Mouse (Mus musculus) midbrain, embryonic 13.5 days (tissue): Measurements from ENCODE around the gene Dnajc25. TPM values are rescaled to one million over a fixed set of nuclear protein-coding genes. Genes with fewer than 3 reads are reported as not detected.

Experiments
- ATAC-seq: fragments of 200-750 bp; cut with Nextera tagmentation; 2 replicates; pipeline ENCODE4 v1.8.0; 2017; ENCODE audit warnings: mild to moderate bottlenecking, moderate TSS enrichment, moderate library complexity
- H3K27ac ChIP-seq: fragments of 300-500 bp; sonication (generic); 2 replicates; pipeline ENCODE4 v1.5.1; 2015; ENCODE audit warnings: inconsistent platforms, mild to moderate bottlenecking, moderate library complexity
- H3K27me3 ChIP-seq: fragments of 300-500 bp; sonication (generic); 2 replicates; pipeline ENCODE4 v1.6.1; 2015; ENCODE audit warnings: mild to moderate bottlenecking, inconsistent platforms
- H3K36me3 ChIP-seq: fragments of 300-500 bp; sonication (generic); 2 replicates; pipeline ENCODE4 v1.6.1; 2015; ENCODE audit warnings: mild to moderate bottlenecking, inconsistent platforms
- H3K4me1 ChIP-seq: fragments of 300-500 bp; sonication (generic); replicated peaks from 2 replicates; pipeline ENCODE4 v1.6.1; 2015; ENCODE audit warnings: inconsistent platforms
- H3K4me2 ChIP-seq: fragments of 300-500 bp; sonication (generic); replicated peaks from 2 replicates; pipeline ENCODE4 v1.6.1; 2015; ENCODE audit warnings: moderate library complexity, mild to moderate bottlenecking, inconsistent platforms
- H3K4me3 ChIP-seq: fragments of 300-500 bp; sonication (generic); replicated peaks from 2 replicates; pipeline ENCODE4 v1.5.1; 2015; ENCODE audit warnings: mild to moderate bottlenecking, inconsistent platforms
- H3K9ac ChIP-seq: fragments of 300-500 bp; sonication (generic); replicated peaks from 2 replicates; pipeline ENCODE4 v1.6.1; 2015; ENCODE audit warnings: mild to moderate bottlenecking, inconsistent platforms
- H3K9me3 ChIP-seq: fragments of 300-500 bp; sonication (generic); 2 replicates; pipeline ENCODE4 v1.6.1; 2016; ENCODE audit warnings: mild to moderate bottlenecking, inconsistent platforms
- WGBS: fragments of 180-500 bp; shearing (Covaris S2); methylation state at CpG from one replicate; pipeline ENCODE4 v1.1.7; 2015; 5-methylcytosine and 5-hydroxymethylcytosine counted together
- polyA plus RNA-seq: library from polyadenylated mRNA; unstranded; fragments of >200 nt; fragmentation: Nextera tagmentation; extraction: Ambion mirVana; gene quantifications from 2 replicates; pipeline ENCODE4 v1.2.1, GENCODE M21; 2015

Dnajc25 gene
- polyA plus RNA-seq, 1 experiment from 2014 or later = 6.0 TPM

DNA sequence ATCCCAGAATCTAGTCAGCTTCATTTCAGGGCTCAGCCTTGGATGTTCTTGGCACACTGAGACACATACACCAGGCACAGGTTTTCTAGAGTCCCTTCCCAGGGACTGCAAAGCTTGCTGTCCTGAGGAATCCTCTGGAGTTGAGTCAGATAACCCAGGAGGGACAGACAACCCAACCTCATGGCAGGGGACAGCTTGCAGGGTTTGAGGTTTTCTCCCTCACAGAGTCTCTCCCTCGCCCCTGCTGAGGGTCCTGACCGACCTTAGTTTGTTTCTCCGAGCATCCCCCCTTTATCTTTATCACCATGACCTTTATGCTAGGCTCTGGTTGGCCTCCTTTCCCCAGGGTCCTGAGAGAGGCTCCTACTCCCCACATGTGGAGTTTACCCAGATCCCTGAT, 42.7 kb downstream of the Dnajc25 start:
- WGBS = 73% methylated on average over 3 of the region's 3 CpGs
- Histone ChIP-seq H3K9ac (no peak overlapping the region), H3K4me1 (peaks cover 11% of the 10 kb centered on the region; the same call in 1 of the 2 replicates), H3K9me3 (no peaks in the 10 kb centered on the region; the same call in 1 of the 2 replicates), H3K27ac (no peak overlapping the region), H3K27me3 (no peaks in the 10 kb centered on the region), H3K4me2 (no peak overlapping the region), H3K4me3 (no peak overlapping the region), H3K36me3 (peaks cover 19% of the 10 kb centered on the region)
- no peak for ATAC-seq

DNA sequence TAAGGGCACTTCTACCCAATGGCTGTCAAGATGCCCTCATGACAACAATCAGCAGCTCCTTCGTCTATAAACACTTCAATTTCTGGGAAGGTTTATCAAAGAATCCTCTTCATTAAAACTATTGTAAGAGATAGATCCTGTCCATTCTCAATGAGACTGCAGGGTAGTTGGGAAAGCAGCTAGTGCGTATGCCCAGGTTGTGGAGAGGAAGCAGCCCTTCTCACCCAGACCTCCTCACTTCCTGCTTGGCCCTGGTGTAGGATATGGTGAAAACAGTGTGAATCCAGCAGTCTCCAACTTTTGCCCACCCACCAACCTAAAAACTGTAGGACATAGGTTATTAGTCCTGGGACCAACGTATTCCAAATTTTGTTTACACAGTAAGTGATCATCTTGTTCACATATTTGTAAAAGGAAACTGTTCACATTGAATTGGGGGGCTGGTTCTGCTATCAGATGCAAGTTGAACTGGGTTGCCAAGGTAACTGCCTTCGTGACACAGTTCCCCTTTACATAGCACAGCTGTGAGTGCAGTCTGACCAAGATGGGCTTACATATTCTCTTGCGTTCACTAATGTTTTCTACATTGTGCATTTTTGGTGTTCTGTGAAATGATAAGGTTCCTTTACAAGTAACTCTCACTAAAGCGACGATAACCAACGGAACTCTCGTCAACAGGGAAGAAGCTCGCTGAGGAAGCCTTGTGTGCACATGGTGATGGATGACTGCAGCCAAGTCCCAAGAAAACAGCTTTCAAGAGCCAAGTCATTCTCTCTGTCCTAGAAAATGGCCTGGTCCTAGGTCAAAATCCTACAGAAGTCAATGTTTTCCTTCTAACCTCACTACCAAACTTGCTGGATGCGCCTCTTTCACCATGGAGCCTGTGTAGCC, 45.8 kb downstream of the Dnajc25 start:
- H3K36me3 ChIP-seq = peaks cover 25% of the 10 kb centered on the region
- H3K4me1 ChIP-seq = peaks cover 8% of the 10 kb centered on the region; the same call in 1 of the 2 replicates
- 90% methylated on average over 11 of the region's 11 CpGs for WGBS
- H3K27ac ChIP-seq = no peak overlapping the region
- H3K27me3 ChIP-seq = no peaks in the 10 kb centered on the region
- H3K4me3 ChIP-seq = no peak overlapping the region
- H3K9me3 ChIP-seq = no peaks in the 10 kb centered on the region
- no peak overlapping the region for H3K4me2 ChIP-seq
- H3K9ac ChIP-seq = no peak overlapping the region
- ATAC-seq = no peak

DNA sequence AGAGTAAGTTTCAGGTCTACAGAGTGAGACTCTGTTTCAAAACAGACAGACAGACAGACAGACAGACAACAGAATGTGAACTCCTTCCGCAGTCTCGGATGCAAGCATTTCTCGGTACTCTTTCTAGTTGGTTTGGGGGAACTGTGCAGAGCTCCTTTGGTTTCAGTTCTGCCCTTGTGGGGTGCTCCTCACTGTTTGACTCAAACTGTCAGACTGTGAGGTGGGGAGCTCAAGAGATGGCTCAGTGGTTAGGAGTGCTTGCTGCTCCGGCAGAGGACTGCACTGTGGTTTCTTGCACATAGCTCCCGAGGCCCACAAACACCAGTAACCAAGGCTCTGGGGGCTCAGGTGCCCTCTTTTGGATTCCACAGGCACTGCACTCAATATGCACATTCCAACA, 48.2 kb downstream of the Dnajc25 start:
- H3K27me3 ChIP-seq = no peaks in the 10 kb centered on the region
- H3K4me3 ChIP-seq = no peak overlapping the region
- H3K9ac ChIP-seq = no peak overlapping the region
- H3K4me2 ChIP-seq = no peak overlapping the region
- no peak overlapping the region for H3K27ac ChIP-seq
- no peak for ATAC-seq
- peaks cover 25% of the 10 kb centered on the region for H3K36me3 ChIP-seq
- H3K9me3 ChIP-seq = no peaks in the 10 kb centered on the region
- H3K4me1 ChIP-seq = no peaks in the 10 kb centered on the region; the same call in 1 of the 2 replicates
- WGBS = 93% methylated on average over 5 of the region's 5 CpGs

DNA sequence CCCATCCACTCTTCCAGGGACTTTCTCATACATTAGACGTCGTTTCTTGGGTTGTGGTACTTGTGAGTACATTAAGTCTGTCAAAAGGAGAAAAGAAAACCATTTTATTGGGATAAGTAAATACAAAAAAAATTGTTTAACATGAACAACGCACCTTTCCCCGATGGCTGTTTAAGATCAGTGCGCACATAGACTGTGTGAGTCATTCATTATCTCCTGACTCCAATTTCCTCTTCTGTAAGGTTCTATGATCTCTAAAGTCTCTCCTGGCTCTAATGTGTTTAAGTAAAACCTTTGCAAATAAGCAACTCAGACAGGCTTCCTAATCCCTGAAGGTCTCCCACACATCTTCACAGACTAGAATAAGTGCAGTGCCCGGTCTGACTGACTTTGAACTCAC, 49.0 kb downstream of the Dnajc25 start:
- no peak for ATAC-seq

DNA sequence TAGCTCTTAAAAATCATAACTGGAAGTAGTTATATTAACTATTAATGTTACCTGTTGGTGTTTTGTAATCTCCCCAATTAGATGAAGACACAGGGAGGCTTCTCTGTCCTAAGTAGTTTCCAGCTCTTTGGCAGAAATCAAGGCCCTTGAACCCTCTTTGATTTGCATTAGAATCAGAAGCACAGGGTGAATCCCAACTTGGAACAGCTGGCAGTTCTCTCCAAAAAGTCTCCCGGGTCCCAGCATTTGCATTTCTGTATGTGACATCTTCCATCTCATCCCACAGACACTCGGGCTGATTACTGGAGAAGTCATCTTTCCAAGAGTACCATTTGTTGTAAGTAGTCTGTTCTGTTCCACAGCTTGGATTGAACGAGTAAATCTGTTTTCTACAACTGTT, 52.4 kb downstream of the Dnajc25 start:
- 32% methylated on average over 3 of the region's 3 CpGs for WGBS
- peaks cover 7% of the 10 kb centered on the region for H3K36me3 ChIP-seq
- no peak overlapping the region for H3K4me3 ChIP-seq
- no peak overlapping the region for H3K27ac ChIP-seq
- H3K9me3 ChIP-seq = no peaks in the 10 kb centered on the region
- no peaks in the 10 kb centered on the region for H3K27me3 ChIP-seq
- no peak overlapping the region for H3K4me2 ChIP-seq
- H3K4me1 ChIP-seq = no peaks in the 10 kb centered on the region; the same call in 1 of the 2 replicates
- no peak overlapping the region for H3K9ac ChIP-seq
- ATAC-seq = no peak

More for the DNA sequence above, 49.0 kb downstream of the Dnajc25 start:
- H3K9me3 ChIP-seq = no peaks in the 10 kb centered on the region
- H3K27ac ChIP-seq = no peak overlapping the region
- no peak overlapping the region for H3K9ac ChIP-seq
- no peaks in the 10 kb centered on the region; the same call in 1 of the 2 replicates for H3K4me1 ChIP-seq
- H3K4me2 ChIP-seq = no peak overlapping the region
- no peak overlapping the region for H3K4me3 ChIP-seq
- H3K27me3 ChIP-seq = no peaks in the 10 kb centered on the region
- WGBS = 87% methylated on average over 6 of the region's 6 CpGs
- H3K36me3 ChIP-seq = peaks cover 25% of the 10 kb centered on the region

DNA sequence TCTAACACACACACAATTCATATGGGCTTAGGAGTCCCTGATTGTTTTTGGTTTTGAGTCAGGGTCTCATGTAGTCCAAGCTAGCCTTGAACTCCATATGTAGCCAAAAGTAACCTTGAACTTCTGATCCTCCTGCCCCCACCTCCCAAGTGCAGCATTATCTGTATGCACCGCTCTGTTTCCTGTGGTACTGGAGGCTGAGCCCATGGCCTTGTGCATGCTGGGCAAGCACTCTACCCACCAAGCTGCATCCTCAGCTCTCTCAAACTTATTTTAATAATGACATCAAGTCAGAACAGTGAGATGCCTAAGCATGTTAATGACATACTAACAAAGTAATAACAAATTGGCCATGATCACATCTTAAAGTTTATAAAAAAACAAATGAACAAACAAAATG, 56.2 kb downstream of the Dnajc25 start:
- Histone ChIP-seq H3K4me2 (no peak overlapping the region), H3K4me3 (no peak overlapping the region), H3K9me3 (no peaks in the 10 kb centered on the region), H3K27ac (no peak overlapping the region), H3K27me3 (no peaks in the 10 kb centered on the region), H3K4me1 (no peaks in the 10 kb centered on the region; the same call in 1 of the 2 replicates), H3K9ac (no peak overlapping the region), H3K36me3 (no peaks in the 10 kb centered on the region)
- 94% methylated on average over 1 of the region's 1 CpGs for WGBS
- ATAC-seq = no peak

DNA sequence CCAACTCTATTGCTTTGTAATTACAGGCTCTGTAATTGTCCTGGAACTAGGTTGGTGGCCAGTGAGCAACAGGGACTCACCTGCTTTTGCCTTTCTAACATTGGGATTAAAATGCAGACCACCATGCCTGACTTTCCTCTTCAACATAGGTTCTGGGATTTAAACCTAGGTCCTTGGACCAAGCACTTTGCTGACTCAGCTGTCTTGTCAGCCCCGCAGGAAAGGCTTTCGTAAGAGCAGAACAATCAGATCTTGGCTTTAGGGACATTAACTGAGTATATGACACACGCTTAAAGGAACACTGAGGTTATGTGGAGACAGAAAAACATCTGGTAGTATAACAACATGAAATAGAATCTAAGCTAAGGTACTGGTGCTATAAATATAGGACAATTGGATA, 63.1 kb downstream of the Dnajc25 start:
- Histone ChIP-seq H3K9ac (no peak overlapping the region), H3K9me3 (no peaks in the 10 kb centered on the region), H3K27me3 (no peaks in the 10 kb centered on the region), H3K36me3 (no peaks in the 10 kb centered on the region), H3K4me1 (no peaks in the 10 kb centered on the region), H3K27ac (no peak overlapping the region), H3K4me2 (no peak overlapping the region), H3K4me3 (no peak overlapping the region)
- WGBS = 90% methylated on average over 3 of the region's 3 CpGs
- ATAC-seq = no peak

DNA sequence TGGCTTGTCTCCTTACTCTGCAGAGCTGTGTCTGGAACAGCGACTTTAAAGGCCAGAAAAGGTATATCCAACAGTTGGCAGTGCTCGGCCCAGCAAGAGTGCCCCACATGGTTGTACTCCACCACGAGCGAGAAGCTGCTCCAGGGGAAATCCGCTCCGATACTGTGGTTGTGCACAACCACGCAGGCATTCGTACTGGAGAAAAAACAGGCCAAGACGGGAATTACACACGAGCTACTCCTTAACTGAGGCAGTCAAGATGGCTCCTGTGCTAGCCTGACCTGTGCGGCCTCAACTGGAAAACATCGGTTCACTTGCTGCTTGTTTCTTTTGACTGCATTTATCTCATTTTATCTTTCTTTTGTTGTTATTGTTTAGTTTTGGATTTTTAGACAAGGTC, 67.7 kb downstream of the Dnajc25 start:
- WGBS = 72% methylated on average over 12 of the region's 12 CpGs
- Histone ChIP-seq H3K27ac (no peak overlapping the region), H3K27me3 (no peaks in the 10 kb centered on the region), H3K4me2 (no peak overlapping the region), H3K4me1 (no peaks in the 10 kb centered on the region), H3K9me3 (no peaks in the 10 kb centered on the region), H3K36me3 (no peaks in the 10 kb centered on the region), H3K4me3 (no peak overlapping the region), H3K9ac (no peak overlapping the region)
- no peak for ATAC-seq

DNA sequence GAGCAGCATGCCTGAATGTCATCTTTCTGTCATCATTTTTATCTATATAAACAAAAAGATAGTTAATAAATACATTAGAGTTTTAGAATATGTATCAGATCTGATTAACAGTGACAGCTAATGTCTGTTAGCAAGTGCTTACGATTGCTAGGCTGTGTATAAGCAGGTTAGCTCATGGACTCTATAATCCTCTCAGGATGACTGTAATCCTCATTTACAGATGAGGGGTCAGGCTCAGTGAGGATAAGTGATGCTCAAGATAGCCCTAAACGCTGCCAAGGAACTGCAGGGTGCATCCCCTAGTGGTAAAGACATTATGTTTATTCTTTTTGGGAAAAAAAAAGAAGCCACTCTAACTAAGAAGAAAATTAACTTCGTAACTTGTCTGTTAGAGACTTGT, 74.4 kb downstream of the Dnajc25 start:
- H3K4me2 ChIP-seq = no peak overlapping the region
- H3K27me3 ChIP-seq = no peaks in the 10 kb centered on the region
- no peak overlapping the region for H3K4me3 ChIP-seq
- no peaks in the 10 kb centered on the region for H3K36me3 ChIP-seq
- no peaks in the 10 kb centered on the region for H3K9me3 ChIP-seq
- no peak overlapping the region for H3K9ac ChIP-seq
- no peaks in the 10 kb centered on the region for H3K4me1 ChIP-seq
- H3K27ac ChIP-seq = no peak overlapping the region
- ATAC-seq = no peak
- WGBS = 35% methylated on average over 3 of the region's 3 CpGs

Other genes with a start within 250 kb of the Dnajc25 start
- not detected in 2 replicates for gene Olfr267, start 207.3 kb upstream of the Dnajc25 start, polyA plus RNA-seq
- gene Ecpas, start 82.3 kb upstream of the Dnajc25 start, polyA plus RNA-seq = 30.7 and 32.0 TPM in 2 replicates
- 0.77 and 0.95 TPM in 2 replicates for gene Zkscan16, start 51.4 kb upstream of the Dnajc25 start, polyA plus RNA-seq
- 4.8 and 5.4 TPM in 2 replicates for gene Ptgr1, start 7.9 kb upstream of the Dnajc25 start, polyA plus RNA-seq
- gene Gm20503, start 8.1 kb downstream of the Dnajc25 start, polyA plus RNA-seq = 6.8 and 9.5 TPM in 2 replicates
- gene Gng10, start 40.0 kb downstream of the Dnajc25 start, polyA plus RNA-seq = 123 and 145 TPM in 2 replicates
- gene AI481877, start 143.9 kb downstream of the Dnajc25 start, polyA plus RNA-seq = 0.04 TPM in 1 of 2 replicates, not detected in the other
- 16.4 and 18.2 TPM in 2 replicates for gene Ugcg, start 194.2 kb downstream of the Dnajc25 start, polyA plus RNA-seq